Mouse (Mus musculus): ENCODE data around the gene Ddx43.

Gene Ddx43

GRCm38 (mm10) chr9:78447973-78448873 lies 52.6 kb downstream of the Ddx43 start, which contains the start of the genes Mto1 and Gm17324:
Mto1 (plus strand) TSS chr9:78448208.
Gm17324 (minus strand) TSS chr9:78448786.
- peak; percentile 89 for DNase-seq

- DNase-seq, result no peak
Measured at GRCm38 (mm10) chr9:78450404-78450803, 54.8 kb downstream of the Ddx43 start.

- no peak for DNase-seq
Measured at GRCm38 (mm10) chr9:78451382-78451781, 55.8 kb downstream of the Ddx43 start.

- no peak for DNase-seq
Measured at GRCm38 (mm10) chr9:78457026-78457425, 61.4 kb downstream of the Ddx43 start.

GRCm38 (mm10) chr9:78463337-78463736 lies 67.8 kb downstream of the Ddx43 start:
- DNase-seq, result no peak

GRCm38 (mm10) chr9:78465725-78466124 lies 70.1 kb downstream of the Ddx43 start:
- DNase-seq, result no peak
